Mouse (Mus musculus) small intestine, adult 2 months (tissue): ENCODE data around the gene Dctn3. TPM values are rescaled to one million over a fixed set of nuclear protein-coding genes. Genes with fewer than 3 reads are reported as not detected.

ENCODE experiments used
- H3K27ac ChIP-seq: fragments of 200-500 bp; 2 replicates; pipeline ENCODE4 v1.5.1; 2012; ENCODE audit warnings: low read depth, low read length, control low read depth, inconsistent platforms; ENCODE audit not compliant: insufficient read depth
- H3K27me3 ChIP-seq: fragments of 200-500 bp; 2 replicates; pipeline ENCODE4 v1.6.1; 2012; ENCODE audit warnings: mild to moderate bottlenecking, moderate library complexity, low read length, inconsistent platforms; ENCODE audit not compliant: control insufficient read depth, insufficient read depth
- H3K36me3 ChIP-seq: fragments of 200-500 bp; 2 replicates; pipeline ENCODE4 v1.6.1; 2012; ENCODE audit warnings: mild to moderate bottlenecking, low read length, control low read depth, inconsistent platforms; ENCODE audit not compliant: control insufficient read depth, insufficient read depth
- H3K4me1 ChIP-seq: fragments of 200-500 bp; 2 replicates; pipeline ENCODE4 v1.6.1; 2012; ENCODE audit warnings: low read length, inconsistent platforms, mixed read lengths; ENCODE audit not compliant: control insufficient read depth, insufficient read depth, insufficient read length
- H3K4me3 ChIP-seq: fragments of 200-500 bp; 2 replicates; pipeline ENCODE4 v1.5.1; 2012; ENCODE audit warnings: low read depth, mild to moderate bottlenecking, control low read depth, inconsistent platforms, low read length, moderate library complexity
- CTCF ChIP-seq: fragments of 200-500 bp; IDR thresholded peaks from 2 replicates; pipeline ENCODE4 v1.5.1; 2012; ENCODE audit warnings: low read depth, mild to moderate bottlenecking, control low read depth, inconsistent platforms, low read length, moderate library complexity, mixed read lengths; ENCODE audit not compliant: insufficient replicate concordance, insufficient read length; ENCODE audit errors: extremely low read depth
- POLR2A ChIP-seq: fragments of 200-500 bp; IDR thresholded peaks from 2 replicates; pipeline ENCODE4 v1.6.1; 2012; ENCODE audit warnings: low read depth, mild to moderate bottlenecking, control low read depth, inconsistent platforms, low read length, moderate library complexity
- WGBS: fragments of 180-500 bp; shearing (Covaris S2); methylation state at CpG from one replicate; pipeline ENCODE4 v1.1.7; 2018; 5-methylcytosine and 5-hydroxymethylcytosine counted together
- polyA plus RNA-seq: library from polyadenylated mRNA; depleted of rRNA; stranded (reverse); fragments of >200 nt; gene quantifications from 2 replicates; pipeline ENCODE4 v1.2.3, GENCODE M21; 2012

The Dctn3 gene
- polyA plus RNA-seq, 1 experiment = 69.5 TPM

DNA sequence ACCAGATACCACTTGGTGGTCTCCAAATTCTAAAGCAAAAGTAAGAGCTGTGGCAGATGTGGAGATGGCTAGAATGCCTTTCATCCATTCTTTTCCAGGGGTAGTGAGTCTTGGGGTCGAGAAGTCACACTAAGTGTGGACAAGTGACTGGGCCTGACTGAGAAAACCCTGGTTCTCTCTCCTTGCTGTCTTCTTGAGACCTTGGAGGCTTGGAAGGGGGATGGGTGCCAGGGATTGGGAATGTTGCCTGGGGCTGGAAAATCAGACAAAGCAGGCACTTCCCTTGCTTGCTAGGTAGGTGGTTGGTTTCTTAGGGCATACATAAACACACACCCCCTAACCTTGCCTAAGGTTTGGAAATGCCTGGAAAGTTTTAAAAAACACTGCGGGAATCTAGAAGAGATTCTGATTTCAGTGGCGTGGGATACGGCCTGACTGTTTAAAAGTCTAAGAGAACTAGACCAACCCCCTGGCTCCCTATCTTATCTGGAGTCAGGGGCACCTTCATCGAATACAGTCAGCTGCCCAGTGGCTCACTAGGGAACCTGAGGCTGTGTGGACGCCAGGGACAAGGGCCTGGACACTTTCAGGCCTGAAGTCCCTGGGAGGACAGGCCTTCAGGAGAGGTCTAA lies 36.8 kb upstream of the Dctn3 start:
- Histone ChIP-seq H3K27ac (peak overlapping the region; percentile 84), H3K27me3 (no peaks in the 10 kb centered on the region), H3K36me3 (peaks cover 12% of the 10 kb centered on the region), H3K4me3 (peak overlapping the region; percentile 44), H3K4me1 (peaks cover 14% of the 10 kb centered on the region)
- 26% methylated on average over 6 of the region's 6 CpGs for WGBS
- TF ChIP-seq CTCF (no peak), POLR2A (no peak)

DNA sequence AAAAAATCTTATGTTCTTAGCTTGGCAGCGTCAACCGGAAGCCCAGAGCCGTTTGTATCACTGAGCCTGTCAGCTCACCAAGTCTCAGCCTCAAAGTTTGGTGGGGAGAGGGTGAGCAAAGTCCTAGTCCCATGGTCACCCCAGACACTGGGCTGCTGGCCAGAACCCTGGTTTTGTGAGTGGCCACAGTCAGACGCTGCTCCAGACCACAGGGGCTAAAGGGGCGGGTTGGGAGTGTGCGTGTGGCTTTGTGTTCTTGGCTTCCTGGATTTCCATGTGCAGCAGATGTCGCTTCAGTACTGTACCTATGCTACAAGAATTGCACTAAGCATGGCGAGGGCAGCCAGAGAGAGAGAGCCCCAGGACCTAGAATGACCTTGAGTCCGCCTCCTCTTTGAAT lies 36.2 kb upstream of the Dctn3 start:
- Histone ChIP-seq H3K27me3 (no peaks in the 10 kb centered on the region), H3K4me1 (peaks cover 16% of the 10 kb centered on the region), H3K27ac (no peak overlapping the region), H3K36me3 (peaks cover 12% of the 10 kb centered on the region), H3K4me3 (no peak overlapping the region)
- TF ChIP-seq CTCF = no peak
- no peak for TF ChIP-seq POLR2A
- WGBS = 58% methylated on average over 9 of the region's 9 CpGs

DNA sequence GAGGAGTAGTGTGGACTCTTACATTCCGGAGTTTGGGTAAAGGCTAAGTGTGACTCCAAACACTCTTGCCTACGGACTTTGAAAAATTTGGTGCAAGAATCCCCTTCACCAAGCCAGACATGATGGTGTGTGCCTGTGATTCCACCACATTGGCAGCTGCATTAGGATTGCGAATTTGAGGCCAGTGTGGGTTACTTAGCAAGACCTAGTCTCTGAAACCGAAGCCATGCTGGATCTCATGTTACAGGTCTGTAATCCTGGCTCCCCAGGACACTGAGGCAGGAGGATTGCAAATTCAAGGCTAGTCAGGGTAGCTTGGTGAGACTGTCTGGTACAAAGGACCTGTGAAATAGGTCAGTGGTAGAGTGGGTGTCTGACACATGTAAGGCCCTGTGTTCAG lies 35.7 kb upstream of the Dctn3 start:
- Histone ChIP-seq H3K4me1 (peaks cover 16% of the 10 kb centered on the region), H3K4me3 (no peak overlapping the region), H3K36me3 (peaks cover 12% of the 10 kb centered on the region), H3K27ac (0 out of 2 replicates have a peak overlapping the region, but pooled peaks have one; percentile 3), H3K27me3 (no peaks in the 10 kb centered on the region)
- TF ChIP-seq CTCF (no peak), POLR2A (no peak)
- WGBS = 93% methylated on average over 4 of the region's 4 CpGs

DNA sequence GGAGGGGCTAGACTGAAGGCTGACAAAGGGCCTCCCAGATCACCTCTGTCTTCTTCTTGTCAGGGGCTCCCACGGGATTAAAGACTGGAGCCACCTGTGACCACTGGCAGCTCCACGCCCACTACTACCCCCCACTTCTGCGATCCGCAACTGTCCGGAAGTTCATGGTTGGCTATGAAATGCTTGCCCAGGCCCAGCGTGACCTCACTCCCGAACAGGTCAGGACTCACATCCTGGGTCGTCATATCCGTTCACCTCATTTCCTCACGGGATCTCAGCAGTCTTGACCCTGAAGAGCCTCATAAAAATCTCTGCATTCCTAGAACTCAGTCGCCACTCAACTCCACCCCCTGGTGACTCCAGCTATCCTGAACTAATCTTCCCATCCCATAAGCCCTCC lies 35.1 kb upstream of the Dctn3 start:
- TF ChIP-seq CTCF (no peak), POLR2A (no peak)
- peaks cover 16% of the 10 kb centered on the region for H3K4me1 ChIP-seq
- no peak overlapping the region for H3K27ac ChIP-seq
- 74% methylated on average over 11 of the region's 11 CpGs for WGBS
- H3K36me3 ChIP-seq = peaks cover 12% of the 10 kb centered on the region
- H3K27me3 ChIP-seq = no peaks in the 10 kb centered on the region
- no peak overlapping the region for H3K4me3 ChIP-seq

DNA sequence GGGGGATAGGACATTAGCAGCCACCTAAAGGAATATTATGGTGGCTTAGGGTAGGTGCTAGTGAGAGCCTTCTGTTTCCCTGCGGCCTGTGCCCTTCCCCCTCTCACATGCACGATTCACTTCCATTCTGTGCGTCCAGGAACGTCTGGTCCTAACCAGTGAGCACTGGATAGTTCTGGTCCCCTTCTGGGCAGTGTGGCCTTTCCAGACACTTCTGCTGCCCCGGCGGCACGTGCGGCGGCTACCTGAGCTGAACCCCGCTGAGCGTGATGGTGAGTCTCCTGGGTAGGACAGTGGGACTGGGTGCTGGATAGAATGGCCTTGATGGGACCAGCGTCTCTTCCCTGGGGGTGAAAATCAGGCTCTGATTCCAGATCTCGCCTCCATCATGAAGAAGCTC lies 34.4 kb upstream of the Dctn3 start:
- WGBS = 95% methylated on average over 13 of the region's 13 CpGs
- Histone ChIP-seq H3K27ac (no peak overlapping the region), H3K27me3 (no peaks in the 10 kb centered on the region), H3K36me3 (peaks cover 12% of the 10 kb centered on the region), H3K4me1 (peaks cover 16% of the 10 kb centered on the region), H3K4me3 (no peak overlapping the region)
- TF ChIP-seq CTCF (no peak), POLR2A (no peak)

DNA sequence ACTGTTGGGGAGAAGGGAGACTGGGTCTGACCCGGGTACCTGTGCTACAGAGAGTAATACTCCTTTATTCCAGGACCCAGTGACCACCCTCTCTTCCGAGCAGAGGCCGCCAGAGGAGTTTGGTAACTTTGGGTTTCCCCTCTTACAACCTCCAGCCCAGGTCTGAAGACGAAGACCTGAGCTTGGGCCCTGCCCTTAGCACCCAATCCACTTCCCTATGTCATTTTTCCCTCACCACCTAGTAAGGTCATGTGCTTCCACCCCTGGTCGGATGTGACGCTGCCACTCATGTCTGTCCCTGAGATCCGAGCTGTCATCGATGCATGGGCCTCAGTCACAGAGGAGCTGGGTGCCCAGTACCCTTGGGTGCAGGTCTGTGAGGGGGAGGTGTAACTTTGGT lies 33.5 kb upstream of the Dctn3 start:
- Histone ChIP-seq H3K4me1 (peaks cover 16% of the 10 kb centered on the region; the same call in 1 of the 2 replicates), H3K36me3 (peaks cover 12% of the 10 kb centered on the region), H3K27ac (no peak overlapping the region), H3K27me3 (no peaks in the 10 kb centered on the region), H3K4me3 (peak overlapping the region; percentile 69)
- no peak for TF ChIP-seq POLR2A
- no peak for TF ChIP-seq CTCF
- 68% methylated on average over 8 of the region's 8 CpGs for WGBS

DNA sequence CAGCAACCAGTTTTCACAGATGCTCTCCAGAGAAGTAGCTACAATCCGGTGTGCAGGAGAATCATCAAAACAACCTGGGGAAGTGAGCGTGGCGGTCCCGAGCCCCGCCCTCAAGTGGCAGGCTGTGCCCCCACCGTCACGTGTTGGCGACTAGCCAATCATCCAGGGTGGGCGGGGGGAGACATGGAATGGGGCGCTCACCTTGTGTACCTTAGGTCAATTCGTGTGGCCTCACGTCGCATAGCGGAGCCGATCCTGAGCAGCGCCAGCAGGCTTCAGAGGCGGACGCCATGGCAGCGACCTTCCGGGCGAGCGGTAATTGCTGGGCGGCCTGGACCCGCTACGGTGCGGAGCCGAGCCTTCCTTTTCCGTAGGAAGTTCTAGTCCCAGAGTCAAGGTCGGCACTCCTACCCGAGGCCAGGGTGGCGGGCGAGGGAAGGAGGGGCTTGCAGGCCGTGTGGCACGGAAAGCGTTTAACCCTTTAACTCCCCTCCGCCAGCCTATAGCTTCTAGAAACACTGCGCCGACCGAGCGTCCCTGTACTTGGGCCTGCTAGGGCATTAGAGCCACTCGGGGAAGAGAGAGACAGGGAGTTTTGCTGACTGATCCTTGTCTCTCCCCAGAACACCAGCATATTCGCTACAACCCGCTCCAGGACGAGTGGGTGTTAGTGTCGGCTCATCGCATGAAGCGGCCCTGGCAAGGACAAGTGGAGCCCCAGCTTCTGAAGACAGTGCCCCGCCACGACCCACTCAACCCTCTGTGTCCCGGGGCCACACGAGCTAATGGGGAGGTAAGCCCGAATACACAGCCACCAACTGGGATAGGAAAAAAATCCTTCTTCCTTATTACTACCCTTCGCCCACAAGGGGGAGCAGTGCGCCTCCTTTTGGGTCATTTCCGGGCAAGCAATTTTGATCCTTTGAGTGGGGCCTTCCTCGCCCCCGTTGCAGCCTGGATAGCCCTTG lies 32.7 kb upstream of the Dctn3 start, which contains the start of gene Sigmar1:
Sigmar1 (minus strand) TSS at position 820 of the 968 bp plus-strand sequence.
- peak within 1 kb of the TSS; percentile 69 for H3K4me3 ChIP-seq
- H3K4me1 ChIP-seq = peaks cover 10% of the 10 kb centered on the region; the same call in 1 of the 2 replicates
- TF ChIP-seq CTCF = peak; percentile 90
- peak; percentile 86 for TF ChIP-seq POLR2A
- peak within 1 kb of the TSS; percentile 80 for H3K27ac ChIP-seq
- WGBS = under 1% methylated on average over 57 of the region's 57 CpGs
- peaks cover 12% of the 10 kb centered on the region for H3K36me3 ChIP-seq
- H3K27me3 ChIP-seq = no peaks in the 10 kb centered on the region
